Mouse (Mus musculus) ZHBTc4 (cell line): ENCODE results near the gene 4930502E18Rik.
A peak's percentile ranks its signal among the peaks of the same experiment; 100 is the strongest.
"Not testable (repeated sequence)": the region's sequence is repeated elsewhere in the genome, so short reads cannot be mapped to it uniquely, and the experiment has no call there.

Experiments used
- DNase-seq: peaks from one replicate; pipeline ENCODE4 v3.0.0-alpha.2; 2011; ENCODE audit warnings: low read depth, low spot score

4930502E18Rik gene

GRCm38 (mm10) chrX:53724596-53724995 lies at the start of gene 4930502E18Rik:
4930502E18Rik (plus strand) TSS chrX:53724826.
- peak; percentile 51 for DNase-seq

GRCm38 (mm10) chrX:53676943-53677342 lies 47.7 kb upstream of the 4930502E18Rik start:
- DNase-seq, result not testable (repeated sequence)

- DNase-seq, result not testable (repeated sequence)
Observed at GRCm38 (mm10) chrX:53682650-53683049, 42.0 kb upstream of the 4930502E18Rik start.

- DNase-seq, result not testable (repeated sequence)
Observed at GRCm38 (mm10) chrX:53684676-53685075, 40.0 kb upstream of the 4930502E18Rik start.

- no peak for DNase-seq
Observed at GRCm38 (mm10) chrX:53692065-53692464, 32.6 kb upstream of the 4930502E18Rik start.

GRCm38 (mm10) chrX:53693141-53693540 lies 31.5 kb upstream of the 4930502E18Rik start:
- DNase-seq, result no peak

GRCm38 (mm10) chrX:53694008-53694777 lies 30.4 kb upstream of the 4930502E18Rik start:
- DNase-seq, result no peak

GRCm38 (mm10) chrX:53699225-53699624 lies 25.4 kb upstream of the 4930502E18Rik start:
- DNase-seq, result no peak

- no peak for DNase-seq
Observed at GRCm38 (mm10) chrX:53702673-53703072, 22.0 kb upstream of the 4930502E18Rik start.

GRCm38 (mm10) chrX:53715942-53716322 lies 8.7 kb upstream of the 4930502E18Rik start:
- no peak for DNase-seq

- peak; percentile 86 for DNase-seq
Observed at GRCm38 (mm10) chrX:53716323-53717182, 8.1 kb upstream of the 4930502E18Rik start.

- DNase-seq, result no peak
Observed at GRCm38 (mm10) chrX:53728967-53729366, 4.3 kb downstream of the 4930502E18Rik start.

GRCm38 (mm10) chrX:53752851-53753250 lies 28.2 kb downstream of the 4930502E18Rik start:
- DNase-seq, result no peak

- DNase-seq, result peak; percentile 29
Observed at GRCm38 (mm10) chrX:53757736-53758135, 33.1 kb downstream of the 4930502E18Rik start, which contains the start of gene 1700013H16Rik. 1700013H16Rik (minus strand) TSS chrX:53757831.

GRCm38 (mm10) chrX:53776276-53776675 lies 51.6 kb downstream of the 4930502E18Rik start, which contains the start of gene Zfp36l3:
Zfp36l3 (minus strand) TSS chrX:53776394.
- DNase-seq, result peak; percentile 93
